In the genomic region with DNA sequence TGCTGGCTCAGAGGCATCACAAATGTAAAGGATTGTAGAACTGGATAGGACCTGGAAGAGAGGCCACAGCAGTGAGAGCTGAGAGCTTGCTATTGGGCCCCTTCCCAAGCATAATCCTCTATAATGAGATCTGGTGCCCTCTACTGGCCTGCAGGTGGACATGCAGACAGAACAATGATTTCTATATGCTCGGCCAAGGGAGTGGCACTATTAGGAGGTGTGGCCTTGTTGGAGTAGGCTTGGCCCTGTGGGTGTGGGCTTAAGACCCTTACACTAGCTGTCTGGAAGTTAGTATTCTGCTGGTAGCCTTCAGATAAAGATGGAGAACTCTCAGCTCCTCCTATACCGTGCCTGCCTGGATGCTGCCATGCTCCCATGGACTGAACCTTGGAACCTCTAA, we compare ENCODE assay signal across 8 mouse cellular contexts. TPM values are rescaled to one million over a fixed set of nuclear protein-coding genes. Genes with fewer than 3 reads are reported as not detected.
DNase-seq lines count a peak whose midpoint lies in the region; ATAC-seq lines count a peak whose summit lies in the region.

No protein-coding gene starts in this region.

- H3K9me3 ChIP-seq in embryonic facial prominence, embryonic 10.5 days, result no peaks in the 10 kb centered on the region
- H3K9me3 ChIP-seq in limb, embryonic 10.5 days (replicated peaks), result no peaks in the 10 kb centered on the region
- H3K9me3 ChIP-seq in midbrain, embryonic 13.5 days, result no peaks in the 10 kb centered on the region
- H3K9me3 ChIP-seq in stomach, embryonic 15.5 days, result no peaks in the 10 kb centered on the region

- no peak overlapping the region for H3K27ac ChIP-seq in embryonic facial prominence, embryonic 10.5 days (replicated peaks)
- H3K27ac ChIP-seq in limb, embryonic 10.5 days, result peak overlapping the region; percentile 25; the same call in 1 of the 2 replicates
- no peak overlapping the region for H3K27ac ChIP-seq in midbrain, embryonic 13.5 days
- no peak overlapping the region for H3K27ac ChIP-seq in stomach, embryonic 15.5 days

- no peak overlapping the region for H3K4me3 ChIP-seq in embryonic facial prominence, embryonic 10.5 days
- H3K4me3 ChIP-seq in limb, embryonic 10.5 days, result no peak overlapping the region
- H3K4me3 ChIP-seq in midbrain, embryonic 13.5 days (replicated peaks), result no peak overlapping the region
- no peak overlapping the region for H3K4me3 ChIP-seq in stomach, embryonic 15.5 days (replicated peaks)

- no peak overlapping the region for H3K4me2 ChIP-seq in midbrain, embryonic 13.5 days (replicated peaks)
- H3K4me2 ChIP-seq in stomach, embryonic 15.5 days, result no peak overlapping the region

- peak; percentile 94 for ATAC-seq in activated CD4-positive, CD25-positive, alpha-beta regulatory T cell, adult 4 months
- ATAC-seq in hematopoietic stem cell, adult 5-6 weeks (replicated peaks in 1 of 2; ENCODE audit: insufficient read depth in 1 of 2, low FRiP score in 2 of 2, low TSS enrichment in 1 of 2, low read depth in 1 of 2, poor library complexity in 2 of 2, severe bottlenecking in 2 of 2), result peak; percentile 95 to 99
- ATAC-seq in midbrain, embryonic 13.5 days, result peak; percentile 94
- ATAC-seq in stomach, embryonic 15.5 days (ENCODE audit: insufficient read depth, low FRiP score, low read depth), result peak; percentile 75

- H3K9ac ChIP-seq in midbrain, embryonic 13.5 days (replicated peaks), result no peak overlapping the region
- H3K9ac ChIP-seq in stomach, embryonic 15.5 days, result no peak overlapping the region

- WGBS in embryonic facial prominence, embryonic 10.5 days, result 5% methylated on average over 2 of the region's 2 CpGs
- 6% methylated on average over 2 of the region's 2 CpGs for WGBS in limb, embryonic 10.5 days
- 2% methylated on average over 2 of the region's 2 CpGs for WGBS in midbrain, embryonic 13.5 days
- 13% methylated on average over 2 of the region's 2 CpGs for WGBS in stomach, embryonic 15.5 days

- peaks cover 45% of the 10 kb centered on the region for H3K4me1 ChIP-seq in embryonic facial prominence, embryonic 10.5 days
- peaks cover 56% of the 10 kb centered on the region for H3K4me1 ChIP-seq in limb, embryonic 10.5 days
- H3K4me1 ChIP-seq in midbrain, embryonic 13.5 days (replicated peaks), result no peaks in the 10 kb centered on the region
- H3K4me1 ChIP-seq in stomach, embryonic 15.5 days, result 0 out of 2 replicates have a peak, but pooled peaks cover 2% of the 10 kb centered on the region

- no peaks in the 10 kb centered on the region for H3K36me3 ChIP-seq in embryonic facial prominence, embryonic 10.5 days (replicated peaks)
- H3K36me3 ChIP-seq in limb, embryonic 10.5 days, result no peaks in the 10 kb centered on the region
- 0 out of 2 replicates have a peak, but pooled peaks cover 3% of the 10 kb centered on the region for H3K36me3 ChIP-seq in midbrain, embryonic 13.5 days
- H3K36me3 ChIP-seq in stomach, embryonic 15.5 days, result no peaks in the 10 kb centered on the region

- peak; percentile 31 for DNase-seq in kidney, adult 18-20 months
- no peak for DNase-seq in kidney, adult 11 months
- DNase-seq in embryonic facial prominence, embryonic 10.5 days (ENCODE audit: low spot score), result peak; percentile 76
- peak; percentile 77 for DNase-seq in limb, embryonic 10.5 days (ENCODE audit: low spot score)

- no peaks in the 10 kb centered on the region; the same call in 1 of the 2 replicates for H3K27me3 ChIP-seq in embryonic facial prominence, embryonic 10.5 days (replicated peaks; ENCODE audit: low read depth, poor library complexity, severe bottlenecking)
- no peaks in the 10 kb centered on the region for H3K27me3 ChIP-seq in limb, embryonic 10.5 days (ENCODE audit: low read depth, poor library complexity, severe bottlenecking)
- no peaks in the 10 kb centered on the region for H3K27me3 ChIP-seq in midbrain, embryonic 13.5 days
- no peaks in the 10 kb centered on the region for H3K27me3 ChIP-seq in stomach, embryonic 15.5 days (replicated peaks)

RNA-seq across cellular contexts. Expression of a gene that starts 17.0 kb away (rescaled TPM):
- polyA plus RNA-seq in activated CD4-positive, CD25-positive, alpha-beta regulatory T cell, adult 4 months (2017; shearing (Covaris generic)), result not detected
- not detected in 2 replicates for polyA plus RNA-seq in embryonic facial prominence, embryonic 10.5 days (2016; fragmentation: Nextera tagmentation; extraction: Ambion mirVana)
- not detected in 2 replicates for total RNA-seq in hematopoietic stem cell, adult 5-6 weeks (2017)
- polyA plus RNA-seq in limb, embryonic 10.5 days (2016; fragmentation: Nextera tagmentation; extraction: Ambion mirVana), result not detected in 2 replicates
- polyA plus RNA-seq in midbrain, embryonic 13.5 days (2015; fragmentation: Nextera tagmentation; extraction: Ambion mirVana), result not detected in 2 replicates
- polyA plus RNA-seq in stomach, embryonic 15.5 days (2015; fragmentation: Nextera tagmentation; extraction: Ambion mirVana), result not detected in 2 replicates

RNA-seq across cellular contexts. Expression of a gene that starts 23.2 kb away (rescaled TPM):
- polyA plus RNA-seq in activated CD4-positive, CD25-positive, alpha-beta regulatory T cell, adult 4 months (2017; shearing (Covaris generic)), result under 1 TPM; 0.09 to 0.17 TPM
- 6.0 and 6.1 TPM in 2 replicates for polyA plus RNA-seq in embryonic facial prominence, embryonic 10.5 days (2016; fragmentation: Nextera tagmentation; extraction: Ambion mirVana)
- total RNA-seq in hematopoietic stem cell, adult 5-6 weeks (2017), result 0.31 TPM in 1 of 2 replicates, not detected in the other
- 4.9 and 6.0 TPM in 2 replicates for polyA plus RNA-seq in limb, embryonic 10.5 days (2016; fragmentation: Nextera tagmentation; extraction: Ambion mirVana)
- 18.2 and 19.1 TPM in 2 replicates for polyA plus RNA-seq in midbrain, embryonic 13.5 days (2015; fragmentation: Nextera tagmentation; extraction: Ambion mirVana)
- 1.6 and 1.8 TPM in 2 replicates for polyA plus RNA-seq in stomach, embryonic 15.5 days (2015; fragmentation: Nextera tagmentation; extraction: Ambion mirVana)

RNA-seq across cellular contexts. Expression of a gene that starts 23.3 kb away (rescaled TPM):
- 10 to 100 TPM; 21.0 to 27.0 TPM for polyA plus RNA-seq in activated CD4-positive, CD25-positive, alpha-beta regulatory T cell, adult 4 months (2017; shearing (Covaris generic))
- 18.3 and 21.3 TPM in 2 replicates for polyA plus RNA-seq in embryonic facial prominence, embryonic 10.5 days (2016; fragmentation: Nextera tagmentation; extraction: Ambion mirVana)
- total RNA-seq in hematopoietic stem cell, adult 5-6 weeks (2017), result 36.8 and 48.9 TPM in 2 replicates
- polyA plus RNA-seq in limb, embryonic 10.5 days (2016; fragmentation: Nextera tagmentation; extraction: Ambion mirVana), result 21.2 and 22.3 TPM in 2 replicates
- polyA plus RNA-seq in midbrain, embryonic 13.5 days (2015; fragmentation: Nextera tagmentation; extraction: Ambion mirVana), result 17.8 and 19.5 TPM in 2 replicates
- polyA plus RNA-seq in stomach, embryonic 15.5 days (2015; fragmentation: Nextera tagmentation; extraction: Ambion mirVana), result 17.0 and 17.8 TPM in 2 replicates

RNA-seq across cellular contexts. Expression of a gene that starts 35.0 kb away (rescaled TPM):
- polyA plus RNA-seq in activated CD4-positive, CD25-positive, alpha-beta regulatory T cell, adult 4 months (2017; shearing (Covaris generic)), result under 1 TPM in 1 of 2 experiments, not detected in 1; 0.25 TPM
- 1.5 and 1.6 TPM in 2 replicates for polyA plus RNA-seq in embryonic facial prominence, embryonic 10.5 days (2016; fragmentation: Nextera tagmentation; extraction: Ambion mirVana)
- total RNA-seq in hematopoietic stem cell, adult 5-6 weeks (2017), result not detected in 2 replicates
- polyA plus RNA-seq in limb, embryonic 10.5 days (2016; fragmentation: Nextera tagmentation; extraction: Ambion mirVana), result 1.2 and 1.4 TPM in 2 replicates
- polyA plus RNA-seq in midbrain, embryonic 13.5 days (2015; fragmentation: Nextera tagmentation; extraction: Ambion mirVana), result 1.4 and 2.1 TPM in 2 replicates
- 0.79 and 0.95 TPM in 2 replicates for polyA plus RNA-seq in stomach, embryonic 15.5 days (2015; fragmentation: Nextera tagmentation; extraction: Ambion mirVana)

RNA-seq across cellular contexts. Expression of a gene that starts 35.1 kb away (rescaled TPM):
- 1 to 10 TPM; 8.7 to 8.8 TPM for polyA plus RNA-seq in activated CD4-positive, CD25-positive, alpha-beta regulatory T cell, adult 4 months (2017; shearing (Covaris generic))
- 24.9 and 26.5 TPM in 2 replicates for polyA plus RNA-seq in embryonic facial prominence, embryonic 10.5 days (2016; fragmentation: Nextera tagmentation; extraction: Ambion mirVana)
- 6.9 and 10.8 TPM in 2 replicates for total RNA-seq in hematopoietic stem cell, adult 5-6 weeks (2017)
- polyA plus RNA-seq in limb, embryonic 10.5 days (2016; fragmentation: Nextera tagmentation; extraction: Ambion mirVana), result 19.5 and 22.4 TPM in 2 replicates
- 19.8 and 21.1 TPM in 2 replicates for polyA plus RNA-seq in midbrain, embryonic 13.5 days (2015; fragmentation: Nextera tagmentation; extraction: Ambion mirVana)
- 12.2 and 12.4 TPM in 2 replicates for polyA plus RNA-seq in stomach, embryonic 15.5 days (2015; fragmentation: Nextera tagmentation; extraction: Ambion mirVana)
